Mouse (Mus musculus) embryo, embryonic 9.5 days (tissue): ENCODE data around the gene Tinf2.

Experiments
- DNase-seq: peaks from one replicate; pipeline ENCODE4 v3.0.0-alpha.2; 2017; ENCODE audit errors: extremely low spot score

Gene Tinf2

DNA sequence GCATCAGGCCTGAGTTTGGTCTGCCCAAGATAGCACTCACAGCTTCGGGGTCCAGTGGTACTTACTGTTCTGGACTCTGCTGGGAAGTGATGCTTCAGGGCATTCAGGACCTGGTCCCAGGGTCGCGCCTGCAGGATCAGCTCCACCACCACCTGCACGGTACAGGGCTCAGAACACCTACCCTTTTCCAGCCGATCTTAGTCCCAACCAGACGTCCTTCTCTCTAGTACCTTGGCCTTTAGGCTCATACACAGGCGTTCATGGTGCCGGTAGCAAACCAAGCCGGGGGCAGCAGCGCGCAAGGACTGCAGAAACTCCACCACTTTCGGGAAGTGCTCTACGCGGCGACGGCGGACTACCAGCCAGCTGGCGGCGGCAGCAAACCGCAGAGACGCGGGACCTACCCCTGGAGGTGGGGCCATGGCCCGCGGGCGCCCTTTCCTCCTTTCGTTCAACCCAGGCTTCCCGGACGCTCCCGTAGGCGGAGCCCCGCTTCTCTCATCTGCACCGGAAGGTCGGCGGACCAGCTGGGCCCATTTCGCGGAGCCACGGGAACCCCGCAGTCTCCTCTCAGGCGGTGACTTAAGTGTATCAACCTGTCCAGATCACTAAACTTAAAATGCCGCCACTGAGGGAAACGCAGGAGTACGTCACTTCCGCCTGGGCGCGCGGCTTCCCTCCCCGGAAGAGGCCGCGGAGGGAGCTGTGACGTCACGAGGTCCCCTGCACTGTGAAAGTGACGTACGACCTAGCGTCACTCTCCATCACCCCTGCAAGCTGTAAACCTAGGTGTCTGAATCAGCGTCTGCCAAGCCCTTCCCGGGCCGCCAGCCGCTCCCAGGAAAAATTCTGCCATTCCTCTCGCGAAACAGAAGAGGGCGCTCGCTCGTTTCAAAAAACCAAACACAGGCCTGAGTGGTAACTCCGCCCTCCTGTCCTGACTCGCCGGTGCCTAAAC is at the start of gene Tinf2:
Tinf2 (minus strand) TSS at position 661 of the 958 bp plus-strand sequence.
- peak; percentile 98 for DNase-seq

- DNase-seq, result no peak
Observed at GRCm38 (mm10) chr14:55730531-55731032, 49.0 kb upstream of the Tinf2 start.

DNA sequence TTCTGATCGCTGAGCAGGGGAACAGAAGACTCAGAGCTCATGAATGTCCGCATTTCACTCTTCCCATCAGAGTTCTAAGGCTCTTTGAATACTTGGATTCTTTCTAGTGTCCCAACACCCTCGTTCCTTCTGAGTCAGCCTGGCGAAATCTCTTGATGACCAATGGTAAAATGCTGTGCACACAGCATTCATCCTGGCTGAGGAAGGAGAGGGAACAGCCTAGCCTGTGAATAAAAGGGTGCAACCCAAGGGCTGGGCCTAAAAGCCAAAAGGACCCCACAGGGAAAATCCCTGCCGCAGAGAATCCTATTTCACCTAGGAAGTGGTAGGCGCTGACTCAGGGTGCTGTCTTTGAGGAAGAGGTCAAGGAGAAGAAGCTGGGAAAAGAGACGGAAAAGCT is 48.5 kb upstream of the Tinf2 start:
- DNase-seq, result no peak

GRCm38 (mm10) chr14:55727889-55728685 is 46.5 kb upstream of the Tinf2 start:
- DNase-seq, result no peak

DNA sequence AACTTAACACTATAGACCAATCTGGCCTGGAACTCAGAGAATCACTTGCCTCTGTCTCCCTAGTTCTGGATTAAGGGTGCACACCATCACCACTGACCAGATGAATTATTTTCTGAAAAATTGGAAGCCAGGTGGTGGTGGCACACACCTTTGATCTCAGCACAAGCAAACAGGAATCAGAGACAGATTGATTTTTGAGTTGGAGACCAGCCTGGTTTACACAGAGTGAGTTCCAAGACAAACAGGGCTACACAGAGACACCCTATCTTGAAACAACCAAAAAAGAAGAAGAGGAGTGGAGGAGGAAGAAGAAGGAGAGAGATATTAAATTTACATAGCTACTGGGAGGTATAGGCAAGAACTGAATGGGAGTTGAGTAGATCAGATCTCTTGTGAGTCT is 44.6 kb upstream of the Tinf2 start:
- DNase-seq, result no peak

- DNase-seq, result no peak
Observed at GRCm38 (mm10) chr14:55724411-55724871, 42.8 kb upstream of the Tinf2 start.

GRCm38 (mm10) chr14:55723433-55723832 is 41.8 kb upstream of the Tinf2 start:
- DNase-seq, result no peak

GRCm38 (mm10) chr14:55722438-55722945 is 40.9 kb upstream of the Tinf2 start:
- DNase-seq, result no peak

GRCm38 (mm10) chr14:55721700-55722437 is 40.2 kb upstream of the Tinf2 start, which contains the start of gene Rabggta:
Rabggta (minus strand) TSS chr14:55722263.
- DNase-seq, result peak; percentile 95

GRCm38 (mm10) chr14:55721076-55721475 is 39.5 kb upstream of the Tinf2 start:
- DNase-seq, result no peak

GRCm38 (mm10) chr14:55720666-55721065 is 39.0 kb upstream of the Tinf2 start:
- DNase-seq, result no peak

GRCm38 (mm10) chr14:55719737-55720136 is 38.1 kb upstream of the Tinf2 start:
- no peak for DNase-seq

DNA sequence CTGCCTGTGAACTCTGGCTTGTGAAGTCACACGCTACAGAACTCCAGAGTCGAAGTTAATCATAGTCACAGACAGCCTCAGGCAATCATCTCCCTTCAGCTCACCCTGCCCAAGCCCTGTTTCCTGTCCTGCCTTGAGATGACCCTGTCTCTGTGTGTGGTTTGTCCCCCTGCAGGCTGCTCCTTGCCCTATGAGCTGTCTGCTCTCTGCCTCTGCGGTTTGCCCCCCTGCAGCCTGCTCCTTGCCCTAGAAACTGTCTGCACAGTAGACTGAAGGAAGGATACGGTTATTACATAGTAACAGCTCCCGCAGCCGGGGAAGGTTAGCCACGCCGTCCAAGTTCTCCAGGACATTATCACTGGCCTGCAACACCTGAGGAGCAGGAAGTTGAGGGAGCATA is 35.3 kb upstream of the Tinf2 start:
- no peak for DNase-seq

- no peak for DNase-seq
Observed at GRCm38 (mm10) chr14:55716271-55716670, 34.7 kb upstream of the Tinf2 start.

DNA sequence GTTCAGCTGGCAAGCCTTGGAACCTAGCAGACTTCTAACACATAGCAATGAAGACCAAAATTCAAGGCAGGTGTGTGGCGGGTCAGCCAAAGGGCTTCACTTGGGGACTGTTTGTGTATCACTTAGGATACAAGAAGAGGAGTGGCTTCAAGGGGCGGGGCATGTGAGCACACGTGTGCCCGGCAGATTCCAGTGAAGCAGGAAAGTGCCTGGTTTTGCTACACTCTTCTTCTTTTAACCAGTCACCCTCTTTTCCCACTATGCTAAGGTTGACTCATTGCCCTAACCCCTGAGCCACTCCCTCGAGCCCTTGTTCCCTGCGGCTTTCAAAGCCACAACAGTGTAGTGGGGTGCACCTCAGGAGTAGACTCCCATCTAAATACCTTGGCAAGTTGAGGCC is 33.3 kb upstream of the Tinf2 start:
- DNase-seq, result no peak

GRCm38 (mm10) chr14:55713729-55714122 is 32.1 kb upstream of the Tinf2 start, which contains the start of gene Tgm1:
Tgm1 (minus strand) TSS chr14:55713926.
- no peak for DNase-seq

DNA sequence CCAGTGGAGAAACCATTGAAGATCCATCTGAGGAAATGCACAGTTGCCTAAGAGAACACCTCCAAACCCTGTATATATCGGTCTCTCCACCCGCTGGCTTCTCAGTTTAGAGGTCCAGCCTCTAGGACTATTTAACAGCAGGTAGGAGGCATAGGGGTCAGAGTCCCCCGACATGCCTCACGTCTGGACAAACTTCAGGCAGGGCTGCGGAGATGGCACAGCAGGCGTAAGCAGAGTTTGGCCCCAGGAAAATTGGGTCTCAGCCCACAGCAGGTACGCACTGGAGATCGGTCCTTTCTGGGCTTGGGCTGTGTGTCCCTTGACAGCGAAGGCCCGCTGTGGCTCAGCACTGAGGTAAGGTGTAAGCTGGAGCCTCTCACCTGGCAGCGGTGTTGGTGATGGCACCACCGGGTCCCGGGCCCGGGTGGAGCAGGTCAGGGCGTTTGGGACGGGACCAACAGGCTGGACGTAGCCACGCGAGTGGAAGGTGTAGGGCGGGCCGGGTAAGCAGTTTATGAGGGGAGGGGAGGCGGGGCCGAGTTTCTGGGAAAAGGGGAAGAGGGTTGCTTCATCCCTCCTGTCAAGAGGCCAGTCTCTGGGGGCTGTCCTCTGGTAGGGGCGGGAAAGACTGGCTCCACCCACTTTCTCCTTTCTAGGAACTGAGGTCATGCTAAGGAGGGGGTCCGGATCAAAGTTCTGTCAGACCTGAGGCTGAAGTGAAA is 31.5 kb upstream of the Tinf2 start:
- DNase-seq, result peak; percentile 22

DNA sequence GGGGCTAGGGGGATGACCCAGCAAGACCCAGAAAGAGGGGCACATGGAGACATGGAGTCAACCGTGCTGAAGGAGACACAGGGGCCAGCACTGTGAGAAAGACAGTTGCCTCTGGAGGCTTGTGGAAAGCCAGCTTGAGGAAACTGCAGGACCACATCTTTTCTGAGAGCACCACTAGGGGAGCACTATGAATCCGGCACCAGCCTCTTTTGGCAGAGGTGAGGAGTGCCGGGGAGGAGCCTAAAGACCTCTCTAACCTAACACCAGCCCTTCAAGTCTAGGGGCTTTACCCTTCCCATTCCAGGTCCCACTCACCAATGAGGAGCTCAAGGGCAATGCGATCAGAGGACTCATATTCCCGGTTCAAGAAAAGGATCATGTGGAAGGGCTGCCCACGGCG is 30.2 kb upstream of the Tinf2 start:
- DNase-seq, result no peak

DNA sequence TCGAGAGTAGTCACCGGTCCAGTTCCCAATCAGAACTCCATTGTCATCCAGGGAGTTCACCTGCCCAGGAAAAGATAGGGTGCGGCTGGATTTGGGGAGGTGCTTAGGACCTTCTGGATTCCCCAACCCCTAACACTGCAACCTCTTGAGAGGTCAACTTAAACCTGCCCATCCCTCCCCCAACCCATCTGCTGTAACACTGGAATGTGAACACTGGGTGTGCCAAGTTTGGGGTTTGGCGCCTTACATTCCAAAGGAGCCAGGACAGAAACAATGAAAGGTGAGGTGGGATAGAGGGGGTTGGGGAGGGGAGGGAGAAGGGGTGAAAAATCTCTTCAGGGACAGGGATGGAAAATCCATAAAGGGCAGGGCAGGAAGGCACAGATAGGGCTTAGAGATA is 27.9 kb upstream of the Tinf2 start:
- no peak for DNase-seq

DNA sequence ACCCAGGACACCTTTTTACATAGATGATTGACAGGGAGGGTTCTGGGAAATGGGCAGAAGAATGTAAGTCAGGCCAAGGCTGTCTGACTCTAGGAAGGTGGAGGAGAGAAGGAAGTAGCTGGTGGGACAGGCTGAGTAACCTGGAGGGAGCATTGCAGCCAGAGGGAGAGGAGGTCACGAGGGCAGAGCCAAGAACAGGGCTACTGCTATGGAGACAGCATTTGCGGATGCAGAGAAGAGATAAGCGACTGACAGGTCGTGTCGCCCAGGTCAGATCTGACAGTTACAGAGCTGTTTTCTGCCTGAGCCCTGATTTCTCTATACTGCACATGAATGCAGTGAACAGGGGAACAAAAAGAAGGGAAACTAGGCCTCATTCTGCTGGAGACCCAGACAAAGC is 25.8 kb upstream of the Tinf2 start:
- no peak for DNase-seq
